Mouse (Mus musculus): ENCODE results near the gene Kcnip1. TPM values are rescaled to one million over a fixed set of nuclear protein-coding genes. Genes with fewer than 3 reads are reported as not detected.

Kcnip1 gene
- polyA plus RNA-seq, 1 experiment from 2014 or later: 3.1 TPM

GRCm38 (mm10) chr11:33845931-33846330, 147.0 kb downstream of the Kcnip1 start:
- H3K4me2 ChIP-seq (replicated peaks): no peak overlapping the region
- H3K27ac ChIP-seq: no peak overlapping the region
- no peak overlapping the region for H3K9ac ChIP-seq
- no peaks in the 10 kb centered on the region for H3K36me3 ChIP-seq
- H3K4me3 ChIP-seq: no peak overlapping the region
- 53% methylated on average over 5 of the region's 5 CpGs for WGBS
- no peak for ATAC-seq (ENCODE audit: low FRiP score, low read depth)
- H3K27me3 ChIP-seq: peaks cover 72% of the 10 kb centered on the region
- H3K4me1 ChIP-seq: peaks cover 10% of the 10 kb centered on the region; the same call in 1 of the 2 replicates
- no peaks in the 10 kb centered on the region for H3K9me3 ChIP-seq

GRCm38 (mm10) chr11:33843294-33843864, 149.6 kb downstream of the Kcnip1 start:
- Histone ChIP-seq H3K36me3 (no peaks in the 10 kb centered on the region), H3K4me1 (peaks cover 10% of the 10 kb centered on the region; the same call in 1 of the 2 replicates), H3K4me2 (replicated peaks) (peak overlapping the region; percentile 92), H3K27me3 (peaks cover 80% of the 10 kb centered on the region), H3K4me3 (peak overlapping the region; percentile 50), H3K9me3 (no peaks in the 10 kb centered on the region), H3K27ac (no peak overlapping the region), H3K9ac (peak overlapping the region; percentile 64)
- WGBS: under 1% methylated on average over 42 of the region's 52 CpGs
- ATAC-seq (ENCODE audit: low FRiP score, low read depth): peak; percentile 66; the same call in 1 of the 2 replicates

GRCm38 (mm10) chr11:33839049-33839448, 153.9 kb downstream of the Kcnip1 start:
- Histone ChIP-seq H3K36me3 (no peaks in the 10 kb centered on the region), H3K27me3 (peaks cover 44% of the 10 kb centered on the region), H3K27ac (no peak overlapping the region), H3K4me3 (no peak overlapping the region), H3K4me2 (replicated peaks) (no peak overlapping the region), H3K4me1 (peaks cover 10% of the 10 kb centered on the region; the same call in 1 of the 2 replicates), H3K9ac (no peak overlapping the region), H3K9me3 (no peaks in the 10 kb centered on the region)
- 94% methylated on average over 3 of the region's 3 CpGs for WGBS
- no peak for ATAC-seq (ENCODE audit: low FRiP score, low read depth)

GRCm38 (mm10) chr11:33829774-33830173, 163.2 kb downstream of the Kcnip1 start:
- 91% methylated on average over 2 of the region's 2 CpGs for WGBS
- H3K4me1 ChIP-seq: peaks cover 18% of the 10 kb centered on the region
- no peaks in the 10 kb centered on the region for H3K9me3 ChIP-seq
- no peaks in the 10 kb centered on the region for H3K27me3 ChIP-seq
- H3K9ac ChIP-seq: no peak overlapping the region
- H3K36me3 ChIP-seq: no peaks in the 10 kb centered on the region
- H3K4me2 ChIP-seq (replicated peaks): no peak overlapping the region
- ATAC-seq (ENCODE audit: low FRiP score, low read depth): peak; percentile 48; the same call in 1 of the 2 replicates
- no peak overlapping the region for H3K27ac ChIP-seq
- H3K4me3 ChIP-seq: no peak overlapping the region

GRCm38 (mm10) chr11:33827829-33828206, 165.1 kb downstream of the Kcnip1 start:
- no peaks in the 10 kb centered on the region for H3K27me3 ChIP-seq
- H3K4me1 ChIP-seq: peaks cover 18% of the 10 kb centered on the region
- no peak overlapping the region for H3K4me2 ChIP-seq (replicated peaks)
- H3K36me3 ChIP-seq: no peaks in the 10 kb centered on the region
- no peak overlapping the region for H3K9ac ChIP-seq
- no peaks in the 10 kb centered on the region for H3K9me3 ChIP-seq
- ATAC-seq (ENCODE audit: low FRiP score, low read depth): no peak
- 79% methylated on average over 6 of the region's 6 CpGs for WGBS
- no peak overlapping the region for H3K27ac ChIP-seq
- no peak overlapping the region for H3K4me3 ChIP-seq

- 61% methylated on average over 12 of the region's 12 CpGs for WGBS
- Histone ChIP-seq H3K4me1 (peaks cover 18% of the 10 kb centered on the region), H3K27me3 (no peaks in the 10 kb centered on the region), H3K4me2 (replicated peaks) (no peak overlapping the region), H3K9ac (no peak overlapping the region), H3K9me3 (no peaks in the 10 kb centered on the region), H3K36me3 (no peaks in the 10 kb centered on the region), H3K4me3 (no peak overlapping the region), H3K27ac (no peak overlapping the region)
- no peak for ATAC-seq (ENCODE audit: low FRiP score, low read depth)
Measured at GRCm38 (mm10) chr11:33827085-33827828, 165.7 kb downstream of the Kcnip1 start.

- WGBS: 35% methylated on average over 6 of the region's 6 CpGs
- no peak overlapping the region for H3K4me3 ChIP-seq
- no peak overlapping the region for H3K27ac ChIP-seq
Measured at GRCm38 (mm10) chr11:33824739-33825138, 168.2 kb downstream of the Kcnip1 start.

GRCm38 (mm10) chr11:33821331-33821730, 171.6 kb downstream of the Kcnip1 start:
- H3K9ac ChIP-seq: no peak overlapping the region
- no peak overlapping the region for H3K4me3 ChIP-seq
- H3K4me1 ChIP-seq: peaks cover 11% of the 10 kb centered on the region; the same call in 1 of the 2 replicates
- no peak for ATAC-seq (ENCODE audit: low FRiP score, low read depth)
- no peak overlapping the region for H3K4me2 ChIP-seq (replicated peaks)
- H3K36me3 ChIP-seq: no peaks in the 10 kb centered on the region
- H3K27ac ChIP-seq: no peak overlapping the region
- 91% methylated on average over 5 of the region's 5 CpGs for WGBS
- no peaks in the 10 kb centered on the region for H3K27me3 ChIP-seq
- H3K9me3 ChIP-seq: no peaks in the 10 kb centered on the region

More at GRCm38 (mm10) chr11:33824739-33825138, 168.2 kb downstream of the Kcnip1 start:
- no peak overlapping the region for H3K4me2 ChIP-seq (replicated peaks)
- no peak for ATAC-seq (ENCODE audit: low FRiP score, low read depth)
- H3K9me3 ChIP-seq: no peaks in the 10 kb centered on the region
- H3K36me3 ChIP-seq: no peaks in the 10 kb centered on the region
- H3K9ac ChIP-seq: no peak overlapping the region
- peaks cover 9% of the 10 kb centered on the region for H3K4me1 ChIP-seq
- H3K27me3 ChIP-seq: no peaks in the 10 kb centered on the region

- no peaks in the 10 kb centered on the region for H3K36me3 ChIP-seq
- no peak overlapping the region for H3K4me3 ChIP-seq
- no peaks in the 10 kb centered on the region for H3K27me3 ChIP-seq
- H3K9ac ChIP-seq: no peak overlapping the region
- H3K4me1 ChIP-seq: peaks cover 14% of the 10 kb centered on the region; the same call in 1 of the 2 replicates
- H3K9me3 ChIP-seq: no peaks in the 10 kb centered on the region
- H3K4me2 ChIP-seq (replicated peaks): no peak overlapping the region
- WGBS: 83% methylated on average over 7 of the region's 7 CpGs
- no peak for ATAC-seq (ENCODE audit: low FRiP score, low read depth)
- H3K27ac ChIP-seq: no peak overlapping the region
Measured at GRCm38 (mm10) chr11:33820876-33821275, 172.1 kb downstream of the Kcnip1 start.

GRCm38 (mm10) chr11:33818861-33819503, 174.0 kb downstream of the Kcnip1 start:
- 9% methylated on average over 5 of the region's 5 CpGs for WGBS
- H3K27ac ChIP-seq: no peak overlapping the region
- H3K4me2 ChIP-seq (replicated peaks): no peak overlapping the region
- H3K27me3 ChIP-seq: no peaks in the 10 kb centered on the region
- H3K9me3 ChIP-seq: no peaks in the 10 kb centered on the region
- no peak for ATAC-seq (ENCODE audit: low FRiP score, low read depth)
- peaks cover 14% of the 10 kb centered on the region; the same call in 1 of the 2 replicates for H3K4me1 ChIP-seq
- H3K36me3 ChIP-seq: no peaks in the 10 kb centered on the region
- H3K4me3 ChIP-seq: no peak overlapping the region
- H3K9ac ChIP-seq: no peak overlapping the region

- Histone ChIP-seq H3K36me3 (no peaks in the 10 kb centered on the region), H3K9ac (no peak overlapping the region), H3K4me3 (no peak overlapping the region), H3K27ac (no peak overlapping the region), H3K27me3 (no peaks in the 10 kb centered on the region), H3K9me3 (no peaks in the 10 kb centered on the region), H3K4me2 (replicated peaks) (no peak overlapping the region), H3K4me1 (peaks cover 14% of the 10 kb centered on the region; the same call in 1 of the 2 replicates)
- no peak for ATAC-seq (ENCODE audit: low FRiP score, low read depth)
- 42% methylated on average over 3 of the region's 3 CpGs for WGBS
Measured at GRCm38 (mm10) chr11:33816020-33816419, 176.9 kb downstream of the Kcnip1 start.

- 58% methylated on average over 7 of the region's 7 CpGs for WGBS
- Histone ChIP-seq H3K4me2 (replicated peaks) (no peak overlapping the region), H3K4me3 (no peak overlapping the region), H3K27ac (no peak overlapping the region), H3K36me3 (no peaks in the 10 kb centered on the region), H3K27me3 (no peaks in the 10 kb centered on the region), H3K9me3 (no peaks in the 10 kb centered on the region), H3K9ac (no peak overlapping the region), H3K4me1 (no peaks in the 10 kb centered on the region)
- no peak for ATAC-seq (ENCODE audit: low FRiP score, low read depth)
Measured at GRCm38 (mm10) chr11:33810105-33810504, 182.8 kb downstream of the Kcnip1 start.

Data from limb, embryonic 13.5 days (tissue).